Mouse (Mus musculus): ENCODE data around the gene Rbms3. TPM values are rescaled to one million over a fixed set of nuclear protein-coding genes. Genes with fewer than 3 reads are reported as not detected.

Gene Rbms3
- total and polyA plus RNA-seq, 3 experiments, result not detected

DNA sequence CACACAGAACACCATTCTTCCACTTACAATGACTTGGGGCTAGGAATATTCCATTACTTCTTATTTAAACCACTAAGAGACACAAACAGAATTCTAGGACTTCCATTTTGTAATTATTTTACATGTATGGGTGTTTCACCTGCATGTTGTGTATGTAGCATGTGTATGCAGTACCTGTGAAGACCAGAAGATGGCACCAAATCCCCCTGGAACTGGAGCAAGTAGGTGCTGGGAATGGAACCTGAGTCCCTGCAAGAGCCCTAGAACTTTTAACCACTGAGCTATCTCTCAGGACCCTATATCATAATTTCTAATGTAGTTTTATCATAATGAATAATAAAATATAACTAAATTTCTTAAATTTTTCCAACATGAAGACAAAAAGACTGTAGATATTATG, 319.9 kb downstream of the Rbms3 start:
- in situ Hi-C loops (cut with MboI; ENCODE audit: low pct_ligation_motif_present, low pct_unique_long_range_greater_than_20kb, low sequenced_read_pairs), result no loop called here
- Histone ChIP-seq H3K4me3 (replicated peaks in 1 of 3; ENCODE audit: low read depth in 2 of 3, low read length in 2 of 3, poor library complexity in 1 of 3) (no peak overlapping the region), H3K36me3 (replicated peaks in 1 of 2; ENCODE audit: control insufficient read depth in 1 of 2, insufficient read depth in 1 of 2, low read length in 1 of 2) (no peaks in the 10 kb centered on the region), H3K9me3 (replicated peaks; ENCODE audit: low read length) (peaks cover 67% of the 10 kb centered on the region), H3K27me3 (replicated peaks) (no peaks in the 10 kb centered on the region), H3K4me2 (ENCODE audit: insufficient read depth, low read depth, poor library complexity, severe bottlenecking) (no peak overlapping the region), H3K4me1 (ENCODE audit: control insufficient read depth in 1 of 2, insufficient read depth in 2 of 2) (no peaks in the 10 kb centered on the region), H3K27ac (ENCODE audit: insufficient read depth, low read depth) (no peak overlapping the region), H3K79me2 (replicated peaks; ENCODE audit: control insufficient read depth, extremely low read depth, insufficient read depth, poor library complexity, severe bottlenecking) (no peaks in the 10 kb centered on the region), H3K9ac (ENCODE audit: insufficient read depth, low read depth) (no peak overlapping the region)
- no peak for DNase-seq (ENCODE audit: extremely low read depth)
- TF ChIP-seq CTCF (conservative IDR thresholded peaks at IDR 0.05 in 1 of 2, IDR thresholded peaks at IDR 0.05 in 1 of 2; ENCODE audit: low read depth in 2 of 2, low read length in 2 of 2) (peak in 1 of 2 experiments; percentile 21; a peak in 1 of 4 replicates), UBTF (IDR thresholded peaks at IDR 0.05; ENCODE audit: low read depth, low read length) (no peak)
- dilution Hi-C loops (cut with MboI; ENCODE audit: extremely low pct_ligation_motif_present, extremely low pct_unique_long_range_greater_than_20kb, low sequenced_read_pairs), result no loop called here

DNA sequence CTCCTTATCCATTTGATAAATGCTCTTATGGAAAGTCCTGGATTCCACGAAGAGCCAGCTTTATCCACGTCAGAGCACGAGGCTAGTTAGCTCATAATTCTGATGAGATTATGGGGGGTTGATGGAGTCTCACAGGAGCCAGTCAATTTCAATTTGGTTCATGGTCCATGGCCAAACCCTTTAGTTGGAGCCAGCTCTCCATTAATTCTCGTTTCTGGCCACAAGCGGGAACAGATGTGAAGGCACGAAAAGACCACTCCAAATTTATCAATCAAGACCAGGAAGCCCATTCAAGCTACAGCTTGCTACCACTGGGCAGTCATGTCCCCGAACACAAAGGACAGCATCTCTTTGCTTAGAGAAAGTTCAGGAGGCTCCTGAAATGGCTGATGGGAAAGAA, 330.7 kb downstream of the Rbms3 start:
- H3K4me3 ChIP-seq (replicated peaks in 1 of 3; ENCODE audit: low read depth in 2 of 3, low read length in 2 of 3, poor library complexity in 1 of 3), result no peak overlapping the region
- no peaks in the 10 kb centered on the region for H3K4me1 ChIP-seq (ENCODE audit: control insufficient read depth in 1 of 2, insufficient read depth in 2 of 2)
- H3K36me3 ChIP-seq (replicated peaks in 1 of 2; ENCODE audit: control insufficient read depth in 1 of 2, insufficient read depth in 1 of 2, low read length in 1 of 2), result no peaks in the 10 kb centered on the region
- H3K9me3 ChIP-seq (replicated peaks; ENCODE audit: low read length), result peaks cover 77% of the 10 kb centered on the region
- no peaks in the 10 kb centered on the region for H3K27me3 ChIP-seq (replicated peaks)
- H3K9ac ChIP-seq (ENCODE audit: insufficient read depth, low read depth), result no peak overlapping the region
- no peak overlapping the region for H3K27ac ChIP-seq (ENCODE audit: insufficient read depth, low read depth)
- no peak for TF ChIP-seq UBTF (IDR thresholded peaks at IDR 0.05; ENCODE audit: low read depth, low read length)
- no peak for TF ChIP-seq IRF4 (IDR thresholded peaks at IDR 0.05; ENCODE audit: low read depth, low read length)
- no peak for TF ChIP-seq CHD2 (IDR thresholded peaks at IDR 0.05; ENCODE audit: low read length)
- TF ChIP-seq TCF12 (IDR thresholded peaks at IDR 0.05; ENCODE audit: low read depth, low read length), result no peak
- no peak for TF ChIP-seq SIN3A (IDR thresholded peaks at IDR 0.05; ENCODE audit: low read length)
- no peak for TF ChIP-seq NELFE (IDR thresholded peaks at IDR 0.05; ENCODE audit: low read depth, low read length)
- TF ChIP-seq SMC3 (IDR thresholded peaks at IDR 0.05; ENCODE audit: low read depth, low read length), result no peak
- TF ChIP-seq MAZ (IDR thresholded peaks at IDR 0.05; ENCODE audit: low read depth, low read length), result no peak
- no peak for TF ChIP-seq ZMIZ1 (IDR thresholded peaks at IDR 0.05; ENCODE audit: low read depth, low read length)
- TF ChIP-seq POLR2AphosphoS2 (IDR thresholded peaks at IDR 0.05; ENCODE audit: low read depth, low read length), result no peak
- no peaks in the 10 kb centered on the region for H3K79me2 ChIP-seq (replicated peaks; ENCODE audit: control insufficient read depth, extremely low read depth, insufficient read depth, poor library complexity, severe bottlenecking)
- no peak overlapping the region for H3K4me2 ChIP-seq (ENCODE audit: insufficient read depth, low read depth, poor library complexity, severe bottlenecking)
- no peak for DNase-seq (ENCODE audit: extremely low read depth)
- dilution Hi-C loops (cut with MboI; ENCODE audit: extremely low pct_ligation_motif_present, extremely low pct_unique_long_range_greater_than_20kb, low sequenced_read_pairs), result no loop called here
- in situ Hi-C loops (cut with MboI; ENCODE audit: low pct_ligation_motif_present, low pct_unique_long_range_greater_than_20kb, low sequenced_read_pairs), result no loop called here

DNA sequence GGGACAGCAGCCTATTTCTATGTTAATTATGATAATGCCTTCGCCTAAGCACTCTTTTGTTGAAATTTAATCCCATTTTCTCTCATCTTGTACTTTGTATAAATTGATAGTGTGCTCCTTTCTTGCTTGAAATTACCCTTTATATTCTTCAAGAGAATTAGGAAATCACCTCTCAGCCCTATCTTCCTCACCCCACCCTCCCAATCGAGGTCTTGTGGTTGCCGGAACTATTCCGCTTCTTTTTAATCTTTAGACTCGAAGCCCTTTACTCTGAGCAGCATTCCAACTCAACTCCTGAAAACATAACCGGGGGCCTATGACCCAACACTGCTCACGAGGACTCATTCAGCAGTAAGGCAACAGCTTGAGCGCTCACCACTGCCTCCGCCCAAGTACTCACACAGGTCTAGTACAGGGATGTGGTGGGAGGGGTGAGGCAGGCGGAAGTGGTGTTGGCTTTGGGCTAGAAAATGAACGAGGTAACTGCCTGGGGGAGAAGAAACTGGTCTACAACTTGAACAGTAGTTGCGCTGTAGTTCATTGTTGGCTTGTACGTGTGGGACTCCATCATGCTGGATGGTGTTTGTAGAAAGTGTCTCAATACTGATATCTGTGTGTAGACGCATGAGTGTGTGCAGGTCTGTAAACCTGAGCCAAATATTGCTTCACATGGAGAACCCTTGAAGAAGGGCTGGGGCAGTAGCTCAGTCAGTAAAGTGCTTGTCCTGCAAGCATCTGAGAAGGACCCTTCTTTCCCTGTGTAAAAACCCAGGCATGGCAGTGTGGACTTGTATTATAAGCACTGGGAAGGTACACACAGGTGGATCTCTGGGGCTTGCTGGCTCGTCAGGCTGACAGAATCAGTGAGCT, 331.8 kb downstream of the Rbms3 start:
- H3K27me3 ChIP-seq (replicated peaks), result no peaks in the 10 kb centered on the region
- H3K4me3 ChIP-seq (replicated peaks in 1 of 3; ENCODE audit: low read depth in 2 of 3, low read length in 2 of 3, poor library complexity in 1 of 3), result no peak overlapping the region
- dilution Hi-C loops (cut with MboI; ENCODE audit: extremely low pct_ligation_motif_present, extremely low pct_unique_long_range_greater_than_20kb, low sequenced_read_pairs) (no loop called here), in situ Hi-C loops (cut with MboI; ENCODE audit: low pct_ligation_motif_present, low pct_unique_long_range_greater_than_20kb, low sequenced_read_pairs) (no loop called here)
- H3K79me2 ChIP-seq (replicated peaks; ENCODE audit: control insufficient read depth, extremely low read depth, insufficient read depth, poor library complexity, severe bottlenecking), result no peaks in the 10 kb centered on the region
- H3K36me3 ChIP-seq (replicated peaks in 1 of 2; ENCODE audit: control insufficient read depth in 1 of 2, insufficient read depth in 1 of 2, low read length in 1 of 2), result no peaks in the 10 kb centered on the region
- DNase-seq (ENCODE audit: extremely low read depth), result no peak
- no peak overlapping the region for H3K9ac ChIP-seq (ENCODE audit: insufficient read depth, low read depth)
- H3K4me2 ChIP-seq (ENCODE audit: insufficient read depth, low read depth, poor library complexity, severe bottlenecking), result no peak overlapping the region
- peaks cover 77% of the 10 kb centered on the region for H3K9me3 ChIP-seq (replicated peaks; ENCODE audit: low read length)
- no peak overlapping the region for H3K27ac ChIP-seq (ENCODE audit: insufficient read depth, low read depth)
- H3K4me1 ChIP-seq (ENCODE audit: control insufficient read depth in 1 of 2, insufficient read depth in 2 of 2), result no peaks in the 10 kb centered on the region
- TF ChIP-seq MXI1 (IDR thresholded peaks at IDR 0.05; ENCODE audit: low read depth, low read length) (no peak), SIN3A (IDR thresholded peaks at IDR 0.05; ENCODE audit: low read length) (no peak), RAD21 (IDR thresholded peaks at IDR 0.05; ENCODE audit: low read depth, low read length) (no peak), ELF1 (IDR thresholded peaks at IDR 0.05; ENCODE audit: low read depth, low read length) (no peak), CHD2 (IDR thresholded peaks at IDR 0.05; ENCODE audit: low read length) (no peak), POLR2AphosphoS2 (IDR thresholded peaks at IDR 0.05; ENCODE audit: low read depth, low read length) (no peak), TBP (conservative IDR thresholded peaks at IDR 0.05; ENCODE audit: low read depth, low read length) (no peak)
